Comparison of ENCODE assay signal across 29 mouse cellular contexts in genomic region chr11:70790874-70791551, GRCm38 (mm10). TPM values are rescaled to one million over a fixed set of nuclear protein-coding genes. Genes with fewer than 3 reads are reported as not detected.
A peak's percentile ranks its signal among the peaks of the same experiment; 100 is the strongest.
DNase-seq lines count a peak whose midpoint lies in the region; ATAC-seq lines count a peak whose summit lies in the region.
"Had no signal": no experiment of that assay in that cellular context is flagged by ENCODE, and none has a peak within 500 bp of the region (broad histone marks: within the 10 kb centered on the region; RNA-seq: fewer than 3 reads in every experiment).

No protein-coding gene starts in this region.

- H3K4me1 ChIP-seq in midbrain, embryonic 14.5 days (ENCODE audit: control insufficient read depth, insufficient read depth, low read length) = no peaks in the 10 kb centered on the region
- H3K4me1 ChIP-seq: embryonic facial prominence, embryonic 12.5 days; embryonic facial prominence, embryonic 15.5 days; hindbrain, embryonic 10.5 days; hindbrain, embryonic 13.5 days had no signal

- H3K4me2 ChIP-seq in midbrain, embryonic 14.5 days (ENCODE audit: low read length) = no peak overlapping the region
- H3K4me2 ChIP-seq: embryonic facial prominence, embryonic 12.5 days; embryonic facial prominence, embryonic 15.5 days; heart, embryonic 11.5 days; hindbrain, embryonic 13.5 days had no signal

- H3K27ac ChIP-seq in midbrain, embryonic 14.5 days (replicated peaks; ENCODE audit: low read depth, low read length) = no peak overlapping the region
- H3K27ac ChIP-seq: embryonic facial prominence, embryonic 12.5 days; embryonic facial prominence, embryonic 15.5 days; hindbrain, embryonic 10.5 days; hindbrain, embryonic 13.5 days had no signal

- intact Hi-C loops in heart, postnatal 36 days (cut with DNase I) = no loop called here
- intact Hi-C loops in gastrocnemius, postnatal 36 days (cut with DNase I) = no loop called here

- WGBS in midbrain, embryonic 14.5 days = 82% methylated on average over 7 of the region's 7 CpGs

- H3K36me3 ChIP-seq in midbrain, embryonic 14.5 days (ENCODE audit: control insufficient read depth, insufficient read depth, low read length) = no peaks in the 10 kb centered on the region
- H3K36me3 ChIP-seq: embryonic facial prominence, embryonic 12.5 days; embryonic facial prominence, embryonic 15.5 days; hindbrain, embryonic 10.5 days; hindbrain, embryonic 13.5 days had no signal

- no peak for ATAC-seq in midbrain, embryonic 14.5 days (ENCODE audit: low FRiP score, low TSS enrichment)
- ATAC-seq: forebrain, embryonic 14.5 days; forebrain, postnatal 0 days; hindbrain, embryonic 16.5 days; intestine, embryonic 16.5 days; Patski had no signal

- H3K27me3 ChIP-seq in midbrain, embryonic 14.5 days (ENCODE audit: control insufficient read depth, insufficient read depth, low read length) = no peaks in the 10 kb centered on the region
- H3K27me3 ChIP-seq: embryonic facial prominence, embryonic 12.5 days; embryonic facial prominence, embryonic 15.5 days; hindbrain, embryonic 13.5 days; Patski had no signal

- no peak overlapping the region for H3K9ac ChIP-seq in midbrain, embryonic 14.5 days (replicated peaks; ENCODE audit: low read length)
- H3K9ac ChIP-seq: embryonic facial prominence, embryonic 12.5 days; embryonic facial prominence, embryonic 15.5 days; forebrain, postnatal 0 days; hindbrain, embryonic 13.5 days had no signal

- peak; percentile 92 for DNase-seq in heart, adult 11 months
- no peak for DNase-seq in heart, postnatal 36 days
- peak; percentile 41 for DNase-seq in CD4-positive helper T cell, adult 2 months (ENCODE audit: low read depth, low spot score)
- peak; percentile 16 for DNase-seq in NIH3T3 (ENCODE audit: low read depth)
- DNase-seq in induced T-regulatory cell, adult 2 months (ENCODE audit: low read depth) = peak; percentile 62
- no peak for DNase-seq in gastrocnemius, postnatal 36 days
- DNase-seq in midbrain, embryonic 14.5 days = no peak
- DNase-seq: adrenal gland, postnatal 14 days; cerebellum, adult 11-12 months; cerebellum, adult 8-10 months; cerebellum, postnatal 10 days; cerebellum, postnatal 36 days; embryo, embryonic 11 days; forebrain, postnatal 0 days; gastrocnemius, postnatal 25 days had no signal

- H3K9me3 ChIP-seq in midbrain, embryonic 14.5 days (ENCODE audit: control insufficient read depth, low read length) = no peaks in the 10 kb centered on the region
- H3K9me3 ChIP-seq: embryonic facial prominence, embryonic 12.5 days; embryonic facial prominence, embryonic 15.5 days; hindbrain, embryonic 10.5 days; hindbrain, embryonic 13.5 days had no signal

- H3K4me3 ChIP-seq in midbrain, embryonic 14.5 days (replicated peaks; ENCODE audit: low read depth, low read length) = no peak overlapping the region
- H3K4me3 ChIP-seq: embryonic facial prominence, embryonic 12.5 days; embryonic facial prominence, embryonic 15.5 days; hindbrain, embryonic 10.5 days; hindbrain, embryonic 13.5 days had no signal

RNA-seq across cellular contexts. Expression of gene Scimp, which starts 21.4 kb away (rescaled TPM):
- total RNA-seq in heart, postnatal 36 days (2021) = under 1 TPM; 0.47 to 0.89 TPM
- total RNA-seq in gastrocnemius, postnatal 36 days (2021) = not detected
- 0.39 TPM in 1 of 2 replicates, not detected in the other for polyA plus RNA-seq in midbrain, embryonic 14.5 days (2014; fragmentation: Nextera tagmentation; extraction: Ambion mirVana)
- total RNA-seq: ES-E14; forebrain, postnatal 0 days; gastrocnemius, adult 8-10 months; gastrocnemius, postnatal 25 days; granulocyte monocyte progenitor cell, adult 5-6 weeks had no signal
- polyA plus RNA-seq: brain, embryonic 14.5 days; embryonic facial prominence, embryonic 12.5 days; embryonic facial prominence, embryonic 15.5 days; forebrain, embryonic 11.5 days; forebrain, embryonic 14.5 days; forebrain, postnatal 0 days; hindbrain, embryonic 10.5 days had no signal

RNA-seq across cellular contexts. Expression of gene Zfp3, which starts 27.0 kb away (rescaled TPM):
- 1 to 10 TPM; 6.5 to 6.7 TPM for total RNA-seq in heart, postnatal 36 days (2021)
- total RNA-seq in gastrocnemius, postnatal 36 days (2021) = 10 to 100 TPM in 1 of 2 experiments, 1 to 10 TPM in 1; 7.4 to 11.4 TPM
- polyA plus RNA-seq in midbrain, embryonic 14.5 days (2014; fragmentation: Nextera tagmentation; extraction: Ambion mirVana) = 14.8 and 16.8 TPM in 2 replicates

RNA-seq across cellular contexts. Expression of gene Rabep1, which starts 53.6 kb away (rescaled TPM):
- 10 to 100 TPM; 35.9 to 36.5 TPM for total RNA-seq in heart, postnatal 36 days (2021)
- total RNA-seq in gastrocnemius, postnatal 36 days (2021) = 10 to 100 TPM; 27.0 to 31.3 TPM
- 69.9 and 77.0 TPM in 2 replicates for polyA plus RNA-seq in midbrain, embryonic 14.5 days (2014; fragmentation: Nextera tagmentation; extraction: Ambion mirVana)

Comparison
In these comparisons a context has a peak if more than half of its experiments do, and no peak if none do; other contexts are left out.
1. DNase-seq: peak in heart, adult 11 months (single experiment), CD4-positive helper T cell, adult 2 months (single experiment), NIH3T3 (single experiment) and induced T-regulatory cell, adult 2 months (single experiment); none in heart, postnatal 36 days (0 of 2), gastrocnemius, postnatal 36 days (0 of 2) and midbrain, embryonic 14.5 days (single experiment).